Mouse (Mus musculus) stomach, postnatal 0 days (tissue): ENCODE results near the gene BC030867. TPM values are rescaled to one million over a fixed set of nuclear protein-coding genes. Genes with fewer than 3 reads are reported as not detected.

Experiments
- ATAC-seq: fragments of 200-750 bp; cut with Nextera tagmentation; 2 replicates; pipeline ENCODE4 v1.8.0; 2017; ENCODE audit not compliant: low FRiP score, low TSS enrichment
- DNase-seq: peaks from one replicate; pipeline ENCODE4 v3.0.0-alpha.2; 2016; ENCODE audit warnings: low spot score
- H3K27ac ChIP-seq: fragments of 300-500 bp; sonication (generic); replicated peaks from 2 replicates; pipeline ENCODE4 v1.5.1; 2014; ENCODE audit warnings: mild to moderate bottlenecking, control low read depth
- H3K27me3 ChIP-seq: fragments of 300-500 bp; sonication (generic); 2 replicates; pipeline ENCODE4 v1.6.1; 2014; ENCODE audit warnings: low read length; ENCODE audit not compliant: control insufficient read depth, insufficient read depth
- H3K36me3 ChIP-seq: fragments of 300-500 bp; sonication (generic); 2 replicates; pipeline ENCODE4 v1.6.1; 2014; ENCODE audit warnings: low read length, mixed read lengths; ENCODE audit not compliant: control insufficient read depth, insufficient read depth
- H3K4me1 ChIP-seq: fragments of 300-500 bp; sonication (generic); replicated peaks from 2 replicates; pipeline ENCODE4 v1.6.1; 2014; ENCODE audit warnings: antibody characterized with exemption; ENCODE audit not compliant: control insufficient read depth, insufficient read depth
- H3K4me2 ChIP-seq: fragments of 300-500 bp; sonication (generic); replicated peaks from 2 replicates; pipeline ENCODE4 v1.6.1; 2014; ENCODE audit warnings: low read depth, mild to moderate bottlenecking, control low read depth, moderate library complexity
- H3K4me3 ChIP-seq: fragments of 300-500 bp; sonication (generic); 2 replicates; pipeline ENCODE4 v1.5.1; 2014; ENCODE audit warnings: low read depth, low read length, control low read depth
- H3K9ac ChIP-seq: fragments of 300-500 bp; sonication (generic); 2 replicates; pipeline ENCODE4 v1.6.1; 2014; ENCODE audit warnings: mild to moderate bottlenecking, low read length, control low read depth, mixed read lengths
- H3K9me3 ChIP-seq: fragments of 300-500 bp; sonication (generic); 2 replicates; pipeline ENCODE4 v1.6.1; 2016; ENCODE audit warnings: low read length; ENCODE audit not compliant: control insufficient read depth
- CTCF ChIP-seq: IDR thresholded peaks from 2 replicates; pipeline ENCODE4 v1.5.1; 2016; ENCODE audit warnings: antibody characterized with exemption, low read depth, mild to moderate bottlenecking, moderate library complexity
- EP300 ChIP-seq: optimal IDR thresholded peaks from 2 replicates; pipeline ENCODE3; 2016; ENCODE audit warnings: antibody characterized with exemption
- WGBS: fragments of 180-500 bp; shearing (Covaris S2); extraction: QIAGEN DNeasy Blood & Tissue Kit; methylation state at CpG from one replicate; pipeline ENCODE4 v1.1.7; 2014; 5-methylcytosine and 5-hydroxymethylcytosine counted together
- polyA plus RNA-seq: library from polyadenylated mRNA; unstranded; fragments of >200 nt; fragmentation: Nextera tagmentation; extraction: Ambion mirVana; gene quantifications from 2 replicates; pipeline ENCODE4 v1.2.1, GENCODE M21; 2015

BC030867 gene
- polyA plus RNA-seq, 1 experiment from 2014 or later: 2.7 TPM

GRCm38 (mm10) chr11:102221954-102222351 lies 26.7 kb upstream of the BC030867 start:
- DNase-seq: no peak
- Histone ChIP-seq H3K4me3 (no peak overlapping the region), H3K4me1 (peaks cover 36% of the 10 kb centered on the region), H3K27me3 (no peaks in the 10 kb centered on the region), H3K36me3 (0 out of 2 replicates have a peak, but pooled peaks cover 2% of the 10 kb centered on the region), H3K27ac (peak overlapping the region; percentile 45; the same call in 1 of the 2 replicates), H3K9ac (no peak overlapping the region), H3K9me3 (no peaks in the 10 kb centered on the region), H3K4me2 (no peak overlapping the region)
- ATAC-seq: no peak
- 61% methylated on average over 8 of the region's 8 CpGs for WGBS
- TF ChIP-seq EP300: no peak
- TF ChIP-seq CTCF: no peak

GRCm38 (mm10) chr11:102223166-102223565 lies 25.5 kb upstream of the BC030867 start:
- no peak for ATAC-seq
- Histone ChIP-seq H3K4me3 (no peak overlapping the region), H3K27ac (no peak overlapping the region), H3K4me1 (peaks cover 29% of the 10 kb centered on the region), H3K27me3 (no peaks in the 10 kb centered on the region), H3K4me2 (no peak overlapping the region), H3K36me3 (0 out of 2 replicates have a peak, but pooled peaks cover 2% of the 10 kb centered on the region), H3K9me3 (no peaks in the 10 kb centered on the region), H3K9ac (no peak overlapping the region)
- 32% methylated on average over 6 of the region's 6 CpGs for WGBS
- peak; percentile 70 for DNase-seq
- TF ChIP-seq CTCF (peak; percentile 77), EP300 (no peak)

GRCm38 (mm10) chr11:102224686-102225085 lies 24.0 kb upstream of the BC030867 start:
- H3K9ac ChIP-seq: peak overlapping the region; percentile 23

DNA sequence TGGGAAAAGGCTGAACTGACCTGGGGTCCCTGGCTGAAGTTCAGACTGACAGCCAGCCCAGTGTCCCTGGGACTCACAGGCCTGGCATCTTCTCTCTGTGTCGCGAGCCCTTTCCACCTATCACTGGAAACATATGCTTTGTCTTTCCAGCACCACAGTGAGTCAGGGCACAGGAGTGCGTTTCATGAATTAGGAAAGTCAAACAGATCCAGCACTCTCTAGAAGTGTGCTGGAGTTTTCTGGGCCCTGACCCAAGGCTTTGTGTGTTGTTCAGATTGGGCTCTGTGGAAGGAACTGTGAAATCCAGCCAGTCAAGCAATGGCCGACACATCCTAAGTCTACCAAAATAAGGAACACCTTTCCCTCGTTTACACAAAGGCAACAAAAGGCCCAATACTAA lies 23.5 kb upstream of the BC030867 start:
- 0 out of 2 replicates have a peak, but pooled peaks cover 2% of the 10 kb centered on the region for H3K36me3 ChIP-seq
- DNase-seq (peak; percentile 17), ATAC-seq (no peak)
- H3K27ac ChIP-seq: peak overlapping the region; percentile 61
- H3K27me3 ChIP-seq: no peaks in the 10 kb centered on the region
- H3K4me2 ChIP-seq: peak overlapping the region; percentile 35
- TF ChIP-seq CTCF (no peak), EP300 (no peak)
- no peak overlapping the region for H3K4me3 ChIP-seq
- H3K9me3 ChIP-seq: no peaks in the 10 kb centered on the region
- 39% methylated on average over 5 of the region's 5 CpGs for WGBS
- peaks cover 18% of the 10 kb centered on the region for H3K4me1 ChIP-seq
- H3K9ac ChIP-seq: 0 out of 2 replicates have a peak overlapping the region, but pooled peaks have one; percentile 23

More at GRCm38 (mm10) chr11:102224686-102225085, 24.0 kb upstream of the BC030867 start:
- H3K36me3 ChIP-seq: 0 out of 2 replicates have a peak, but pooled peaks cover 2% of the 10 kb centered on the region
- WGBS: 27% methylated on average over 22 of the region's 22 CpGs
- TF ChIP-seq EP300 (no peak), CTCF (no peak)
- peak overlapping the region; percentile 35 for H3K4me2 ChIP-seq
- H3K4me1 ChIP-seq: peaks cover 23% of the 10 kb centered on the region
- peak overlapping the region; percentile 61; the same call in 1 of the 2 replicates for H3K27ac ChIP-seq
- no peaks in the 10 kb centered on the region for H3K27me3 ChIP-seq
- DNase-seq (peak; percentile 49), ATAC-seq (no peak)
- no peak overlapping the region for H3K4me3 ChIP-seq
- no peaks in the 10 kb centered on the region for H3K9me3 ChIP-seq

DNA sequence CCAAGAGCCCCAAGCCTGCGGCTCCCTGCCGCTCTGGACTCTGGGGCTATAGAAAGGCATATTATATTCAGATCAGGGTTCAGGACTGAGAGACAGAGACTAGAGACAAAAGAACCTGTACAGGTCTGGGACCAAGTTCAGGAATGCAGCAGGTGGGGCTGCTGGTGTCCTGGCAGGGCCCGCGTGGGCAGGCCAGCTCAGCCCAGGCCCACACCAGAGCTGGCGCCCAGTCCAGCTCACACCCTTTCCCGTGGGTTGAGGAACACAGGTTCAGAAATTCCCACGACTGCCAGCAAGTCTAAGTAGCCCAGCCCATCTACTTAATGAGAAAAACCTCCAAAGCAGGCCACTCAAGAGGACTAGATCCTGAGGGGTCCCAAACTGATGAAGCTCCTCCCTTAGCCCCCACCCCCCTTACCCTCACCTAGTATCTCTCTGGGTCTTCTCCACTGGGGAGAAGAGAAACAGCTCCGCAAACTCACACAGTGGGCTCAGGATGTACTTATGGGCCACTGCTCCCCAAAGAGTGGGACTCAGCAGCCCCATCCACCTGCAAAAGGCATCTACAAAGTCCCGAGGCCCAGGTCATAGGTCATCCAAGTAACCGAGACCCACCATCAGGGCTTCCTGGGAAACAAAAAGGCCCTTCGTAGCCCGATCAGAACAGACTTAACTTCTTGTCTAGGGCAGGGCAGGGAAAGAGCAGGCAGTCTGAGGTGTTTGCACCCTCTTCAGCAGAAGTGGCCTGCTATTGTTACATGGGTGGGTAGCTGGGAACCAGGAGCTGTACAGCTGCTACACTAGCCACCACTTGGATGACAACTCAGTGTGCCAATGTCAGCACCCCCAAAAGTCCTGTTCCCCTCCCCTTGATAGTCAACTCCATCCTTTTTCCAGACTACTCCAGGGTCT lies 22.4 kb upstream of the BC030867 start:
- Histone ChIP-seq H3K27ac (no peak overlapping the region; the same call in 1 of the 2 replicates), H3K9ac (peak overlapping the region; percentile 38)

More for the DNA sequence above, 22.4 kb upstream of the BC030867 start:
- H3K4me1 ChIP-seq: peaks cover 18% of the 10 kb centered on the region
- no peaks in the 10 kb centered on the region for H3K9me3 ChIP-seq
- ATAC-seq (no peak), DNase-seq (no peak)
- no peaks in the 10 kb centered on the region for H3K27me3 ChIP-seq
- no peak overlapping the region for H3K4me3 ChIP-seq
- H3K36me3 ChIP-seq: 0 out of 2 replicates have a peak, but pooled peaks cover 2% of the 10 kb centered on the region
- WGBS: 68% methylated on average over 12 of the region's 12 CpGs
- no peak overlapping the region for H3K4me2 ChIP-seq
- TF ChIP-seq CTCF (no peak), EP300 (no peak)
